Mouse (Mus musculus) stomach, embryonic 14.5 days (tissue): Measurements from ENCODE around the gene Scd2. TPM values are rescaled to one million over a fixed set of nuclear protein-coding genes. Genes with fewer than 3 reads are reported as not detected.

Experiments
- ATAC-seq: fragments of 200-750 bp; cut with Nextera tagmentation; 2 replicates; pipeline ENCODE4 v1.8.0; 2017; ENCODE audit warnings: low read depth, moderate TSS enrichment; ENCODE audit not compliant: insufficient number of reproducible peaks, insufficient read depth, low FRiP score
- H3K27ac ChIP-seq: fragments of 300-500 bp; sonication (generic); 2 replicates; pipeline ENCODE4 v1.5.1; 2014; ENCODE audit warnings: mild to moderate bottlenecking, low read length, moderate library complexity, mixed read lengths
- H3K27me3 ChIP-seq: fragments of 300-500 bp; sonication (generic); 2 replicates; pipeline ENCODE4 v1.6.1; 2014; ENCODE audit warnings: low read length, control low read depth, mixed read lengths; ENCODE audit not compliant: control insufficient read depth, insufficient read depth
- H3K36me3 ChIP-seq: fragments of 300-500 bp; sonication (generic); 2 replicates; pipeline ENCODE4 v1.6.1; 2014; ENCODE audit warnings: mild to moderate bottlenecking, control low read depth, low read length, moderate library complexity, mixed read lengths; ENCODE audit not compliant: control insufficient read depth, insufficient read depth
- H3K4me1 ChIP-seq: fragments of 300-500 bp; sonication (generic); 2 replicates; pipeline ENCODE4 v1.6.1; 2014; ENCODE audit warnings: low read length, control low read depth, mixed read lengths; ENCODE audit not compliant: control insufficient read depth, insufficient read depth
- H3K4me2 ChIP-seq: fragments of 300-500 bp; sonication (generic); replicated peaks from 2 replicates; pipeline ENCODE4 v1.6.1; 2014; ENCODE audit warnings: low read depth, low read length, control low read depth
- H3K4me3 ChIP-seq: fragments of 300-500 bp; sonication (generic); 2 replicates; pipeline ENCODE4 v1.5.1; 2014; ENCODE audit warnings: low read depth, low read length, control low read depth
- H3K9ac ChIP-seq: fragments of 300-500 bp; sonication (generic); replicated peaks from 2 replicates; pipeline ENCODE4 v1.6.1; 2014; ENCODE audit warnings: low read depth, mild to moderate bottlenecking, control low read depth, low read length, moderate library complexity, mixed read lengths
- H3K9me3 ChIP-seq: fragments of 300-500 bp; sonication (generic); 2 replicates; pipeline ENCODE4 v1.6.1; 2016; ENCODE audit warnings: low read depth, low read length, control low read depth; ENCODE audit not compliant: control insufficient read depth
- WGBS: fragments of 180-500 bp; shearing (Covaris S2); extraction: QIAGEN DNeasy Blood & Tissue Kit; methylation state at CpG from one replicate; pipeline ENCODE4 v1.1.7; 2014; 5-methylcytosine and 5-hydroxymethylcytosine counted together
- polyA plus RNA-seq: library from polyadenylated mRNA; unstranded; fragments of >200 nt; fragmentation: Nextera tagmentation; extraction: Ambion mirVana; gene quantifications from 2 replicates; pipeline ENCODE4 v1.2.1, GENCODE M21; 2014

Scd2 gene
- polyA plus RNA-seq, 1 experiment from 2014 or later: 237 TPM

GRCm38 (mm10) chr19:44265911-44266337, 27.6 kb upstream of the Scd2 start:
- no peaks in the 10 kb centered on the region for H3K9me3 ChIP-seq
- no peak for ATAC-seq
- H3K27ac ChIP-seq: no peak overlapping the region
- no peaks in the 10 kb centered on the region for H3K36me3 ChIP-seq
- peaks cover 10% of the 10 kb centered on the region; the same call in 1 of the 2 replicates for H3K4me1 ChIP-seq
- H3K4me3 ChIP-seq: no peak overlapping the region
- no peak overlapping the region for H3K4me2 ChIP-seq
- no peaks in the 10 kb centered on the region for H3K27me3 ChIP-seq
- no peak overlapping the region for H3K9ac ChIP-seq
- WGBS: 46% methylated on average over 5 of the region's 5 CpGs

- H3K4me3 ChIP-seq: peak overlapping the region; percentile 50
- peak overlapping the region; percentile 96 for H3K27ac ChIP-seq
- H3K27me3 ChIP-seq: no peaks in the 10 kb centered on the region
- no peak overlapping the region for H3K9ac ChIP-seq
- no peaks in the 10 kb centered on the region for H3K36me3 ChIP-seq
- 4% methylated on average over 6 of the region's 6 CpGs for WGBS
- peak; percentile 15; the same call in 1 of the 2 replicates for ATAC-seq
- H3K4me2 ChIP-seq: peak overlapping the region; percentile 59
- peaks cover 10% of the 10 kb centered on the region; the same call in 1 of the 2 replicates for H3K4me1 ChIP-seq
- H3K9me3 ChIP-seq: no peaks in the 10 kb centered on the region
Observed at GRCm38 (mm10) chr19:44266458-44266823, 27.0 kb upstream of the Scd2 start.

- Histone ChIP-seq H3K9ac (peak overlapping the region; percentile 48), H3K27ac (peak overlapping the region; percentile 96), H3K36me3 (no peaks in the 10 kb centered on the region), H3K4me1 (peaks cover 10% of the 10 kb centered on the region; the same call in 1 of the 2 replicates), H3K4me2 (peak overlapping the region; percentile 59), H3K27me3 (no peaks in the 10 kb centered on the region), H3K9me3 (no peaks in the 10 kb centered on the region), H3K4me3 (peak overlapping the region; percentile 50)
- peak; percentile 99 for ATAC-seq
- under 1% methylated on average over 43 of the region's 43 CpGs for WGBS
Observed at GRCm38 (mm10) chr19:44266824-44267498, 26.5 kb upstream of the Scd2 start.

GRCm38 (mm10) chr19:44267499-44268002, 25.9 kb upstream of the Scd2 start:
- peak overlapping the region; percentile 59 for H3K4me2 ChIP-seq

DNA sequence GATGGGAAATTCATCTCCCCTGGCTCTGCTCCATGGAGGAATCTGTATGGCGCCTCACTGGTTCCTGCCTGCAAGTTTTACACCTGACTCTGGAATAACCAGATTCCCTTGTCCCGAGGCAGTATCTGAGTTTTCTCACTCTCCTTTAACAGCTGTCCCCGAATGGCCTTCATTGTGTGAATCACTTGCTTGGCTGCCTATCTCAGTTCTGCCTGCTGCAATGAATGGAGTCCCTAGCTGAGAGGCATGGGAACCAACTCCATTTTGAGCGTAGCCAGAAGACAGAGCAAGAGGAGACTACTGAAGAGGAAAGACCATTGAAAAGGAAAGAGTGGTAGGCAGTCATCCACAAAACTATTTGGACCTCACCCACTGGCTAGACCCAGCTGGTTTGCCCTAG, 19.8 kb upstream of the Scd2 start:
- no peak for ATAC-seq
- Histone ChIP-seq H3K27me3 (no peaks in the 10 kb centered on the region), H3K9ac (no peak overlapping the region), H3K4me1 (no peaks in the 10 kb centered on the region), H3K4me3 (no peak overlapping the region), H3K27ac (no peak overlapping the region), H3K36me3 (no peaks in the 10 kb centered on the region), H3K4me2 (no peak overlapping the region), H3K9me3 (no peaks in the 10 kb centered on the region)
- 83% methylated on average over 4 of the region's 4 CpGs for WGBS

More at GRCm38 (mm10) chr19:44267499-44268002, 25.9 kb upstream of the Scd2 start:
- peak overlapping the region; percentile 48 for H3K9ac ChIP-seq
- H3K27ac ChIP-seq: peak overlapping the region; percentile 96
- H3K9me3 ChIP-seq: no peaks in the 10 kb centered on the region
- ATAC-seq: no peak
- 7% methylated on average over 18 of the region's 18 CpGs for WGBS
- peaks cover 10% of the 10 kb centered on the region; the same call in 1 of the 2 replicates for H3K4me1 ChIP-seq
- peak overlapping the region; percentile 50 for H3K4me3 ChIP-seq
- no peaks in the 10 kb centered on the region for H3K36me3 ChIP-seq
- H3K27me3 ChIP-seq: no peaks in the 10 kb centered on the region

DNA sequence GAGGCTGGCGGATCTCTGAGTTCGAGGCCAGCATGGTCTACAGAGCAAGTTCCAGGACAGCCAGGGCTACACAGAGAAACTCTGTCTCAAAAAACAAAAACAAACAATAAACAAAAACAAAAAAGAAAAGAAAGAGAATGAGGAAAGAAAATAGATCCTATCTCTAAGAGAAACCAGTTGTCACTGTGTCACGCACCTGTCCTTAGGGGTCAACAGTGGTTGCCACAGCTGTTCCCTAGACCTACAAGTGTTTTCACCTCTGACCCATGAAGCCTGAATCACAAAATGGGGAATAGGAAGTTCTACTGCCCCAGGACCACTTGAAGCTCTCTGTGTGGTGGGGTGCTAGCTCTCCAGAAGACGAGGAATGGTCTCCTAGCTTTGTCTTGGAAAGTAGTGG, 19.0 kb upstream of the Scd2 start:
- Histone ChIP-seq H3K4me2 (no peak overlapping the region), H3K27ac (no peak overlapping the region), H3K36me3 (no peaks in the 10 kb centered on the region), H3K9me3 (no peaks in the 10 kb centered on the region), H3K9ac (no peak overlapping the region), H3K27me3 (no peaks in the 10 kb centered on the region), H3K4me3 (no peak overlapping the region), H3K4me1 (no peaks in the 10 kb centered on the region)
- ATAC-seq: no peak
- 90% methylated on average over 4 of the region's 4 CpGs for WGBS

DNA sequence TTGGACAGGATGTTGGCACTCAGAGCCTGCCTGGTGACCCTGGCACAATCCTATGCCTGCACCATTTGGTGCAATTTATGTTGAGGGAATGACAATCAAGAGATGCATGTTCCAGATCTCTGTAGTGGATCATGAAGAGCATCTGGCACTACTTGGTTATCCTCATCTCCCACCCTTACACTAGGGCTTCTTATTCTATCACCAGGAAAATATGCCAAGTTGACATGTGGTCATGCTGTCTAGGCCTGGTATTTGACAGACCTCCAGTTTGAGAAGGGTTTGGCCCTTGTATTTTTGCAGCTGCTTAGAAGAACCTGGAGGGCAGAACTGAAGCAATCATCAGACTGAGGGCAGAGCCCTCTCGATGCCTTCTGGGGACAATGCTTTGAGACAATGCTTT, 18.1 kb upstream of the Scd2 start:
- H3K9ac ChIP-seq: no peak overlapping the region
- H3K27ac ChIP-seq: no peak overlapping the region
- peaks cover 4% of the 10 kb centered on the region; the same call in 1 of the 2 replicates for H3K4me1 ChIP-seq
- WGBS: 85% methylated on average over 1 of the region's 1 CpGs
- H3K9me3 ChIP-seq: no peaks in the 10 kb centered on the region
- H3K36me3 ChIP-seq: no peaks in the 10 kb centered on the region
- no peak overlapping the region for H3K4me3 ChIP-seq
- no peak overlapping the region for H3K4me2 ChIP-seq
- H3K27me3 ChIP-seq: no peaks in the 10 kb centered on the region
- ATAC-seq: no peak

GRCm38 (mm10) chr19:44276861-44277260, 16.6 kb upstream of the Scd2 start:
- no peaks in the 10 kb centered on the region for H3K9me3 ChIP-seq
- H3K4me3 ChIP-seq: no peak overlapping the region
- peaks cover 13% of the 10 kb centered on the region; the same call in 1 of the 2 replicates for H3K4me1 ChIP-seq
- no peaks in the 10 kb centered on the region for H3K27me3 ChIP-seq
- no peaks in the 10 kb centered on the region for H3K36me3 ChIP-seq
- no peak for ATAC-seq
- H3K27ac ChIP-seq: no peak overlapping the region
- H3K9ac ChIP-seq: no peak overlapping the region
- no peak overlapping the region for H3K4me2 ChIP-seq
- WGBS: 73% methylated on average over 5 of the region's 5 CpGs
